Mouse (Mus musculus) neural tube, embryonic 15.5 days (tissue): ENCODE measurements around the gene Lsamp. TPM values are rescaled to one million over a fixed set of nuclear protein-coding genes. Genes with fewer than 3 reads are reported as not detected.

Experiments used
- ATAC-seq: fragments of 200-750 bp; cut with Nextera tagmentation; 2 replicates; pipeline ENCODE4 v1.8.0; 2017; ENCODE audit warnings: mild to moderate bottlenecking, moderate TSS enrichment, moderate library complexity; ENCODE audit not compliant: low FRiP score
- H3K27ac ChIP-seq: fragments of 300-500 bp; sonication (generic); replicated peaks from 2 replicates; pipeline ENCODE4 v1.5.1; 2015; ENCODE audit warnings: mild to moderate bottlenecking, inconsistent platforms
- H3K27me3 ChIP-seq: fragments of 300-500 bp; sonication (generic); replicated peaks from 2 replicates; pipeline ENCODE4 v1.6.1; 2015; ENCODE audit warnings: inconsistent platforms
- H3K36me3 ChIP-seq: fragments of 300-500 bp; sonication (generic); 2 replicates; pipeline ENCODE4 v1.6.1; 2015; ENCODE audit warnings: inconsistent platforms
- H3K4me1 ChIP-seq: fragments of 300-500 bp; sonication (generic); 2 replicates; pipeline ENCODE4 v1.6.1; 2015; ENCODE audit warnings: inconsistent platforms
- H3K4me2 ChIP-seq: fragments of 300-500 bp; sonication (generic); 2 replicates; pipeline ENCODE4 v1.6.1; 2015; ENCODE audit warnings: inconsistent platforms, mild to moderate bottlenecking, moderate library complexity
- H3K4me3 ChIP-seq: fragments of 300-500 bp; sonication (generic); replicated peaks from 2 replicates; pipeline ENCODE4 v1.5.1; 2015; ENCODE audit warnings: mild to moderate bottlenecking, inconsistent platforms
- H3K9ac ChIP-seq: fragments of 300-500 bp; sonication (generic); replicated peaks from 2 replicates; pipeline ENCODE4 v1.6.1; 2015; ENCODE audit warnings: mild to moderate bottlenecking, inconsistent platforms
- H3K9me3 ChIP-seq: fragments of 300-500 bp; sonication (generic); replicated peaks from 2 replicates; pipeline ENCODE4 v1.6.1; 2016; ENCODE audit warnings: inconsistent platforms
- WGBS: fragments of 180-500 bp; shearing (Covaris S2); methylation state at CpG from one replicate; pipeline ENCODE4 v1.1.7; 2015; ENCODE audit warnings: mixed read lengths; 5-methylcytosine and 5-hydroxymethylcytosine counted together
- polyA plus RNA-seq: library from polyadenylated mRNA; unstranded; fragments of >200 nt; fragmentation: Nextera tagmentation; extraction: Ambion mirVana; gene quantifications from 2 replicates; pipeline ENCODE4 v1.2.1, GENCODE M21; 2015

The Lsamp gene
- polyA plus RNA-seq, 1 experiment from 2014 or later = 124 TPM

GRCm38 (mm10) chr16:41533686-41534085 is 1549.5 kb downstream of the Lsamp start:
- ATAC-seq = no peak
- Histone ChIP-seq H3K9ac (peak overlapping the region; percentile 68), H3K4me1 (peaks cover 35% of the 10 kb centered on the region), H3K36me3 (no peaks in the 10 kb centered on the region), H3K27me3 (no peaks in the 10 kb centered on the region), H3K27ac (peak overlapping the region; percentile 87; the same call in 1 of the 2 replicates), H3K4me3 (peak overlapping the region; percentile 61), H3K9me3 (no peaks in the 10 kb centered on the region), H3K4me2 (peak overlapping the region; percentile 86)
- WGBS = 3% methylated on average over 6 of the region's 6 CpGs

GRCm38 (mm10) chr16:41535806-41536205 is 1551.6 kb downstream of the Lsamp start:
- WGBS = 85% methylated on average over 1 of the region's 1 CpGs
- peak overlapping the region; percentile 86 for H3K4me2 ChIP-seq
- H3K9ac ChIP-seq = no peak overlapping the region
- H3K36me3 ChIP-seq = no peaks in the 10 kb centered on the region
- peaks cover 35% of the 10 kb centered on the region for H3K4me1 ChIP-seq
- peak overlapping the region; percentile 61 for H3K4me3 ChIP-seq
- no peaks in the 10 kb centered on the region for H3K27me3 ChIP-seq
- no peaks in the 10 kb centered on the region for H3K9me3 ChIP-seq
- ATAC-seq = no peak
- H3K27ac ChIP-seq = no peak overlapping the region

DNA sequence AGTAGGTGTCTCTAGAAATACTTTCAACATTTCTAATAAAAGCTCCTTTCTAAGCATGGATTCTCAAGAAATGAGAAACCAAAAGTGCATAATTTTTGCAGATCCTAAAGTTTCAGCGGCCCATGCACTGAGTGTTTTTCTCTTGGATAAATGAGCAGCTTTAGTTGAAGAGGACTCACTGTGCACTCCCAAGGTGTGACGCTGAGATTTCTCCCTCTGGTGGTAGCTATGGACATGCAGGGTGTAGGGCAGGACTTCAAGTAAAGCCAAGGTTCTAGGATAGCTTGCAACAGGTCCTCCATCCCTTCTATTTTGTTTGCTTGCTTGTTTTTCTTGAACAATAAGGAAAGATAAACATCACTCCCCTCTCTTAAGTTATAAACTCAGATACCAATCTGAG is 1558.5 kb downstream of the Lsamp start:
- no peak overlapping the region for H3K9ac ChIP-seq
- no peak overlapping the region for H3K27ac ChIP-seq
- H3K4me3 ChIP-seq = no peak overlapping the region
- H3K36me3 ChIP-seq = no peaks in the 10 kb centered on the region
- H3K4me1 ChIP-seq = no peaks in the 10 kb centered on the region
- ATAC-seq = no peak
- 49% methylated on average over 2 of the region's 2 CpGs for WGBS
- no peaks in the 10 kb centered on the region for H3K27me3 ChIP-seq
- H3K4me2 ChIP-seq = no peak overlapping the region
- no peaks in the 10 kb centered on the region for H3K9me3 ChIP-seq

- H3K4me3 ChIP-seq = no peak overlapping the region
- H3K9ac ChIP-seq = no peak overlapping the region
- H3K36me3 ChIP-seq = no peaks in the 10 kb centered on the region
- no peaks in the 10 kb centered on the region for H3K9me3 ChIP-seq
- H3K27me3 ChIP-seq = no peaks in the 10 kb centered on the region
- ATAC-seq = no peak
- peak overlapping the region; percentile 77 for H3K27ac ChIP-seq
- no peak overlapping the region for H3K4me2 ChIP-seq
- peaks cover 16% of the 10 kb centered on the region for H3K4me1 ChIP-seq
- WGBS = 32% methylated on average over 3 of the region's 3 CpGs
Observed at GRCm38 (mm10) chr16:41551164-41551563, 1567.0 kb downstream of the Lsamp start.

GRCm38 (mm10) chr16:41551851-41552262 is 1567.7 kb downstream of the Lsamp start:
- Histone ChIP-seq H3K4me2 (peak overlapping the region; percentile 19), H3K36me3 (no peaks in the 10 kb centered on the region), H3K27ac (peak overlapping the region; percentile 77), H3K4me1 (peaks cover 16% of the 10 kb centered on the region), H3K4me3 (no peak overlapping the region), H3K9me3 (no peaks in the 10 kb centered on the region), H3K27me3 (no peaks in the 10 kb centered on the region), H3K9ac (no peak overlapping the region)
- WGBS = 2% methylated on average over 3 of the region's 3 CpGs
- ATAC-seq = peak; percentile 94

- Histone ChIP-seq H3K27me3 (no peaks in the 10 kb centered on the region), H3K4me2 (no peak overlapping the region), H3K9me3 (no peaks in the 10 kb centered on the region), H3K27ac (peak overlapping the region; percentile 28; the same call in 1 of the 2 replicates), H3K9ac (no peak overlapping the region), H3K4me1 (peaks cover 3% of the 10 kb centered on the region), H3K4me3 (no peak overlapping the region), H3K36me3 (no peaks in the 10 kb centered on the region)
- no peak for ATAC-seq
Observed at GRCm38 (mm10) chr16:41557104-41557503, 1572.9 kb downstream of the Lsamp start.

DNA sequence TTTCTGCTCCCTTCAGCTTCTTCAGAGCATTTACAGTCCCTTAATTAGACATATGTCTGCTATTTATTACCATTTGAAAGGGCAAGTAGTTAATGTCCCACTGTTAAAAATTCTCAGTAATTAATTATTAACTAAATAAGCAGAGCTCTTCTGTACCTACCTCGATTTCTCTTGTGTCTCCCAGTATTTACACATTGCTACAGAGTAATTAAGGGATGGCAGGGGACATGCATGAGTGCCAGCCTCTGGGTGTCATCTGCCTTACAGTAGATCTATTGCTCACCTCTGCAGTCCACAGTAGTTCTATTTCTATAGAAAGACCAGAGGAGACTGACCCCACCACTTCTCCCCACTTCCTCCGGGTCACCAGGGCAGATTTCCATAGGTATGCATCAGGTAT is 1581.1 kb downstream of the Lsamp start:
- Histone ChIP-seq H3K4me1 (peaks cover 12% of the 10 kb centered on the region), H3K4me3 (no peak overlapping the region), H3K9me3 (no peaks in the 10 kb centered on the region), H3K4me2 (no peak overlapping the region), H3K9ac (no peak overlapping the region), H3K27me3 (no peaks in the 10 kb centered on the region), H3K27ac (no peak overlapping the region), H3K36me3 (no peaks in the 10 kb centered on the region)
- 57% methylated on average over 2 of the region's 2 CpGs for WGBS
- ATAC-seq = no peak

DNA sequence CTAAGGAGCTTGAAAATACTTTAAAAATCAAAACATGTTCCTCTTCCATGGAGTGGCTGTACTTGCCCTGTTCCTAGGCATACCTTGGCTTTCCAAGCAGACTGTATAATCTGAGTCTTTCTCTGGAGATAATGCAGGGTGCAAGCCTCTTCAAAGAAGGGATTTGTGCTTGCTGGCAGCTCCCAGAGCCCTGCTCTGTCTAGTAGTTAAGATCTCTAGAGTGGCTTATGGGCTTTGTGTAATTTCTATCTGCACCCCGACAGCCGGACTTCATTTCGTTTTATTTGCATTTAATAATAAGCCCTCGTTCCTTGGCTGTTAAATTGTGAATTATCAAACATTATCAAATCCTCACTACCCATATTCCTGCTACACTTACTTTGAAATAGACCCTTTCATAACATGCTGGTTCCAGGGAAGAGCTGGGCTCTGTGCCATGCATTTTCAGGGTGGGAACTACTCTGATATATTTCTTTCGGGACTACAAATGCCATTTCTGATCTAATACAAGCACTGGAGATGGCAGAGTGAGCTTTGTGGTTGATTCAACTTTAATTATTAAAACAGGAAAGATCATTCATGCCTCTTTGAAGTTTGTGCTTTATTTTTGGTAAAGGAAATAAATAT is 1604.6 kb downstream of the Lsamp start:
- 46% methylated on average over 5 of the region's 5 CpGs for WGBS
- H3K27me3 ChIP-seq = no peaks in the 10 kb centered on the region
- peak overlapping the region; percentile 56 for H3K27ac ChIP-seq
- no peak overlapping the region for H3K9ac ChIP-seq
- no peak for ATAC-seq
- no peaks in the 10 kb centered on the region for H3K4me1 ChIP-seq
- H3K4me3 ChIP-seq = no peak overlapping the region
- H3K9me3 ChIP-seq = no peaks in the 10 kb centered on the region
- H3K4me2 ChIP-seq = peak overlapping the region; percentile 3; the same call in 1 of the 2 replicates
- no peaks in the 10 kb centered on the region for H3K36me3 ChIP-seq

GRCm38 (mm10) chr16:41612229-41612628 is 1628.1 kb downstream of the Lsamp start:
- Histone ChIP-seq H3K36me3 (no peaks in the 10 kb centered on the region), H3K27me3 (no peaks in the 10 kb centered on the region), H3K9ac (no peak overlapping the region), H3K4me3 (no peak overlapping the region), H3K9me3 (no peaks in the 10 kb centered on the region), H3K27ac (no peak overlapping the region), H3K4me1 (no peaks in the 10 kb centered on the region), H3K4me2 (no peak overlapping the region)
- 56% methylated on average over 1 of the region's 1 CpGs for WGBS
- ATAC-seq = no peak

- Histone ChIP-seq H3K36me3 (no peaks in the 10 kb centered on the region), H3K4me2 (no peak overlapping the region), H3K4me3 (no peak overlapping the region), H3K27ac (no peak overlapping the region), H3K27me3 (no peaks in the 10 kb centered on the region), H3K9ac (no peak overlapping the region), H3K4me1 (0 out of 2 replicates have a peak, but pooled peaks cover 8% of the 10 kb centered on the region), H3K9me3 (no peaks in the 10 kb centered on the region)
- no peak for ATAC-seq
- 51% methylated on average over 1 of the region's 1 CpGs for WGBS
Observed at GRCm38 (mm10) chr16:41623871-41624270, 1639.7 kb downstream of the Lsamp start.

- ATAC-seq = no peak
- no peak overlapping the region for H3K9ac ChIP-seq
- no peaks in the 10 kb centered on the region for H3K9me3 ChIP-seq
- no peak overlapping the region for H3K4me2 ChIP-seq
- 35% methylated on average over 2 of the region's 2 CpGs for WGBS
- no peak overlapping the region for H3K27ac ChIP-seq
- no peak overlapping the region for H3K4me3 ChIP-seq
- H3K36me3 ChIP-seq = no peaks in the 10 kb centered on the region
- H3K4me1 ChIP-seq = 0 out of 2 replicates have a peak, but pooled peaks cover 5% of the 10 kb centered on the region
- H3K27me3 ChIP-seq = no peaks in the 10 kb centered on the region
Observed at GRCm38 (mm10) chr16:41633898-41634297, 1649.7 kb downstream of the Lsamp start.

DNA sequence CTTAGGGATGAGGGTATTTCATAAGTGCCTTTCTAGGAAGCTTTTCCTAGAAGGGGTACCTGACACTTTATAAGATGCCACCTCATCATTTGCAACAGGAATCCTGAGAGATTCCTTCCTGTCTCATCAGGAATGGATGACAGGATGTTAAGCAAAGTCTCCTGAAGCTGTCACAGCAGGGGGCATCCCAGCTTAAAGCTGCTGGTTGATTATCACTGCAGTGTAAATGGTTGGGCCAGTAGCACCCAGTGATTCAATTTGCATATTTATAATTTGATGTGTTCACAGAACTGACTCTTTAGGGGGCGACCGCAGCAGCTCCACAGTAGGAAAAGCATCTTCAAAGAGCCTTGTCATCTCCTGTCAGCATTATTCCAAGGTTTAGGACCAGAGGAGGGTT is 1656.7 kb downstream of the Lsamp start:
- no peaks in the 10 kb centered on the region for H3K9me3 ChIP-seq
- 53% methylated on average over 2 of the region's 2 CpGs for WGBS
- H3K9ac ChIP-seq = no peak overlapping the region
- H3K4me1 ChIP-seq = 0 out of 2 replicates have a peak, but pooled peaks cover 5% of the 10 kb centered on the region
- H3K4me3 ChIP-seq = no peak overlapping the region
- no peak overlapping the region for H3K27ac ChIP-seq
- no peaks in the 10 kb centered on the region for H3K27me3 ChIP-seq
- ATAC-seq = no peak
- H3K4me2 ChIP-seq = no peak overlapping the region
- H3K36me3 ChIP-seq = no peaks in the 10 kb centered on the region
